Mouse (Mus musculus) thymus, adult 2 months (tissue): ENCODE results near the gene AC131692.1. TPM values are rescaled to one million over a fixed set of nuclear protein-coding genes. Genes with fewer than 3 reads are reported as not detected.

Source experiments
- DNase-seq: peaks from one replicate; pipeline ENCODE4 v3.0.0; 2021
- H3K27ac ChIP-seq: fragments of 200-500 bp; 2 replicates; pipeline ENCODE4 v1.5.1; 2012; ENCODE audit warnings: low read length, control low read depth; ENCODE audit not compliant: control insufficient read depth, insufficient read depth
- H3K27me3 ChIP-seq: fragments of 200-500 bp; 2 replicates; pipeline ENCODE4 v1.6.1; 2012; ENCODE audit warnings: mild to moderate bottlenecking, low read length, moderate library complexity, mixed read lengths; ENCODE audit not compliant: control insufficient read depth, insufficient read depth
- H3K36me3 ChIP-seq: fragments of 200-500 bp; 2 replicates; pipeline ENCODE4 v1.6.1; 2012; ENCODE audit warnings: mild to moderate bottlenecking, low read length, moderate library complexity; ENCODE audit not compliant: control insufficient read depth, insufficient read depth
- H3K4me1 ChIP-seq: fragments of 200-500 bp; replicated peaks from 2 replicates; pipeline ENCODE4 v1.6.1; 2012; ENCODE audit warnings: low read length; ENCODE audit not compliant: control insufficient read depth, insufficient read depth
- H3K4me3 ChIP-seq: fragments of 200-500 bp; 2 replicates; pipeline ENCODE4 v1.5.1; 2012; ENCODE audit warnings: mild to moderate bottlenecking, low read length, control low read depth, moderate library complexity; ENCODE audit not compliant: control insufficient read depth, insufficient read depth
- CTCF ChIP-seq: fragments of 200-500 bp; IDR thresholded peaks from 2 replicates; pipeline ENCODE4 v1.5.1; 2012; ENCODE audit warnings: mild to moderate bottlenecking, control low read depth, low read length, moderate library complexity, borderline replicate concordance; ENCODE audit not compliant: control insufficient read depth, poor library complexity, insufficient read depth; ENCODE audit errors: extremely low read depth
- POLR2A ChIP-seq: fragments of 200-500 bp; IDR thresholded peaks from 2 replicates; pipeline ENCODE4 v1.6.1; 2012; ENCODE audit warnings: mild to moderate bottlenecking, low read length, control low read depth, moderate library complexity; ENCODE audit not compliant: control insufficient read depth, poor library complexity, insufficient read depth; ENCODE audit errors: extremely low read depth
- WGBS: fragments of 180-500 bp; shearing (Covaris S2); methylation state at CpG from one replicate; pipeline ENCODE4 v1.1.7; 2018; 5-methylcytosine and 5-hydroxymethylcytosine counted together
- polyA plus RNA-seq: library from polyadenylated mRNA; depleted of rRNA; stranded (reverse); fragments of >200 nt; gene quantifications from 2 replicates; pipeline ENCODE4 v1.2.3, GENCODE M21; 2012

AC131692.1 gene
- polyA plus RNA-seq, 1 experiment, result 0.66 TPM

- Histone ChIP-seq H3K27me3 (no peaks in the 10 kb centered on the region), H3K27ac (no peak within 1 kb of the TSS), H3K4me3 (no peak within 1 kb of the TSS), H3K36me3 (peaks cover 7% of the 10 kb centered on the region; the same call in 1 of the 2 replicates), H3K4me1 (peaks cover 18% of the 10 kb centered on the region)
- TF ChIP-seq POLR2A, result no peak
- TF ChIP-seq CTCF, result no peak
- 93% methylated on average over 9 of the region's 9 CpGs for WGBS
- DNase-seq, result no peak
Observed at GRCm38 (mm10) chr19:6082156-6082555, 12.1 kb upstream of the AC131692.1 start, which contains the start of gene Gm28374. Gene Gm28374, minus strand, starts transcription at chr19:6082256.

GRCm38 (mm10) chr19:6084478-6085248 is 9.6 kb upstream of the AC131692.1 start, which contains the start of the genes Zfpl1 and Cdca5:
Gene Zfpl1, minus strand, starts transcription at chr19:6084956.
Gene Cdca5, plus strand, starts transcription at chr19:6084983.
- TF ChIP-seq POLR2A (no peak; the same call in none of the 2 replicates), CTCF (peak; percentile 35; the same call in 1 of the 2 replicates)
- Histone ChIP-seq H3K27ac (no peak within 1 kb of the TSS), H3K27me3 (no peaks in the 10 kb centered on the region), H3K4me3 (peak within 1 kb of the TSS; percentile 71), H3K4me1 (peaks cover 16% of the 10 kb centered on the region), H3K36me3 (peaks cover 7% of the 10 kb centered on the region; the same call in 1 of the 2 replicates)
- WGBS, result under 1% methylated on average over 57 of the region's 58 CpGs
- peak; percentile 94 for DNase-seq

GRCm38 (mm10) chr19:6085417-6085879 is 8.8 kb upstream of the AC131692.1 start:
- H3K27ac ChIP-seq, result no peak overlapping the region
- TF ChIP-seq CTCF (no peak), POLR2A (no peak; the same call in 1 of the 2 replicates)
- WGBS, result under 1% methylated on average over 17 of the region's 17 CpGs
- H3K36me3 ChIP-seq, result peaks cover 13% of the 10 kb centered on the region; the same call in 1 of the 2 replicates
- peaks cover 16% of the 10 kb centered on the region for H3K4me1 ChIP-seq
- peak overlapping the region; percentile 59 for H3K4me3 ChIP-seq
- H3K27me3 ChIP-seq, result no peaks in the 10 kb centered on the region
- peak; percentile 52 for DNase-seq

GRCm38 (mm10) chr19:6088841-6089240 is 5.4 kb upstream of the AC131692.1 start:
- TF ChIP-seq CTCF (no peak), POLR2A (no peak)
- Histone ChIP-seq H3K4me1 (peaks cover 14% of the 10 kb centered on the region), H3K4me3 (no peak overlapping the region), H3K27ac (no peak overlapping the region), H3K27me3 (no peaks in the 10 kb centered on the region), H3K36me3 (peaks cover 15% of the 10 kb centered on the region; the same call in 1 of the 2 replicates)
- 96% methylated on average over 13 of the region's 13 CpGs for WGBS
- DNase-seq, result no peak

GRCm38 (mm10) chr19:6097847-6098246 is 3.6 kb downstream of the AC131692.1 start:
- TF ChIP-seq POLR2A, result no peak
- TF ChIP-seq CTCF, result no peak
- Histone ChIP-seq H3K4me3 (no peak overlapping the region), H3K27me3 (no peaks in the 10 kb centered on the region), H3K36me3 (peaks cover 15% of the 10 kb centered on the region; the same call in 1 of the 2 replicates), H3K4me1 (no peaks in the 10 kb centered on the region), H3K27ac (no peak overlapping the region)
- no peak for DNase-seq
- WGBS, result 87% methylated on average over 3 of the region's 3 CpGs

GRCm38 (mm10) chr19:6101186-6101585 is 7.0 kb downstream of the AC131692.1 start:
- Histone ChIP-seq H3K4me3 (no peak overlapping the region), H3K36me3 (no peaks in the 10 kb centered on the region), H3K27ac (no peak overlapping the region), H3K27me3 (no peaks in the 10 kb centered on the region), H3K4me1 (no peaks in the 10 kb centered on the region)
- WGBS, result 94% methylated on average over 6 of the region's 6 CpGs
- DNase-seq, result no peak
- TF ChIP-seq POLR2A, result no peak
- no peak for TF ChIP-seq CTCF
